Mouse (Mus musculus) ES-E14 (cell line): ENCODE results near the gene Haspin. TPM values are rescaled to one million over a fixed set of nuclear protein-coding genes. Genes with fewer than 3 reads are reported as not detected.

Source experiments
- DNase-seq: peaks from one replicate; pipeline ENCODE4 v3.0.0-alpha.2; 2013; ENCODE audit warnings: low read depth, low spot score
- H3K27ac ChIP-seq: 2 replicates; pipeline ENCODE4 v1.5.1; 2012; ENCODE audit warnings: low read depth, mild to moderate bottlenecking, low read length, moderate library complexity, mixed read lengths; ENCODE audit not compliant: poor library complexity, insufficient read depth, severe bottlenecking
- H3K36me3 ChIP-seq: 2 replicates; pipeline ENCODE4 v1.6.1; 2012; ENCODE audit warnings: mild to moderate bottlenecking, low read length, moderate library complexity, mixed read lengths; ENCODE audit not compliant: control insufficient read depth, poor library complexity, insufficient read depth, severe bottlenecking
- H3K4me1 ChIP-seq, 2 experiments: fragments of 150-350 bp in 1 of 2; sonication (generic) in 1 of 2; 2 replicates each; pipeline ENCODE4 v1.6.1; 2012; ENCODE audit warnings: low read length in 2 of 2, mild to moderate bottlenecking in 1 of 2, mixed read lengths in 1 of 2; ENCODE audit not compliant: control insufficient read depth in 2 of 2, insufficient read depth in 2 of 2, poor library complexity in 1 of 2
- H3K4me3 ChIP-seq, 2 experiments: fragments of 150-350 bp in 1 of 2; sonication (generic) in 1 of 2; 2 replicates each; pipeline ENCODE4 v1.5.1; 2012; ENCODE audit warnings: low read length in 2 of 2, low read depth in 1 of 2, mild to moderate bottlenecking in 1 of 2, mixed read lengths in 1 of 2; ENCODE audit not compliant: insufficient read depth in 1 of 2, poor library complexity in 1 of 2, severe bottlenecking in 1 of 2
- H3K9ac ChIP-seq: 2 replicates; pipeline ENCODE4 v1.6.1; 2012; ENCODE audit warnings: low read depth, mild to moderate bottlenecking, low read length, mixed read lengths; ENCODE audit not compliant: poor library complexity, insufficient read depth, severe bottlenecking
- H3K9me3 ChIP-seq: fragments of 150-350 bp; sonication (generic); 2 replicates; pipeline ENCODE4 v1.6.1; 2012; ENCODE audit warnings: low read depth, mild to moderate bottlenecking, low read length; ENCODE audit not compliant: control insufficient read depth, insufficient read depth
- CHD2 ChIP-seq: IDR thresholded peaks from 2 replicates; pipeline ENCODE4 v1.6.1; 2014; ENCODE audit warnings: mild to moderate bottlenecking, low read depth, low read length, inconsistent platforms
- HCFC1 ChIP-seq: IDR thresholded peaks from 2 replicates; pipeline ENCODE4 v1.6.1; 2012; ENCODE audit warnings: low read length, inconsistent platforms, borderline replicate concordance; ENCODE audit not compliant: insufficient read depth
- MAFK ChIP-seq: IDR thresholded peaks from 2 replicates; pipeline ENCODE4 v1.6.1; 2014; ENCODE audit warnings: mild to moderate bottlenecking, low read depth, low read length, inconsistent platforms; ENCODE audit not compliant: insufficient read depth
- ZC3H11A ChIP-seq: IDR thresholded peaks from 2 replicates; pipeline ENCODE4 v1.6.1; 2012; ENCODE audit warnings: low read depth, mild to moderate bottlenecking, inconsistent platforms, low read length, borderline replicate concordance
- ZNF384 ChIP-seq: IDR thresholded peaks from 2 replicates; pipeline ENCODE4 v1.6.1; 2012; ENCODE audit warnings: low read depth, low read length, inconsistent platforms
- in situ Hi-C, 2 experiments: fragments of 600-800 bp; cut with MboI; formaldehyde crosslinking; loops; one replicate each; pipeline ENCODE4 v1.15.1; 2025; ENCODE audit warnings: low sequenced_read_pairs in 2 of 2, inconsistent platforms in 1 of 2; ENCODE audit not compliant: unreplicated experiment in 2 of 2
- total RNA-seq: library from RNA; depleted of rRNA; stranded (reverse); fragments of 300-350 nt; gene quantifications from 2 replicates; pipeline ENCODE4 v1.2.3, GENCODE M21; 2012; rRNA removed

Gene Haspin
- total RNA-seq: 19.7 and 25.5 TPM in 2 replicates

DNA sequence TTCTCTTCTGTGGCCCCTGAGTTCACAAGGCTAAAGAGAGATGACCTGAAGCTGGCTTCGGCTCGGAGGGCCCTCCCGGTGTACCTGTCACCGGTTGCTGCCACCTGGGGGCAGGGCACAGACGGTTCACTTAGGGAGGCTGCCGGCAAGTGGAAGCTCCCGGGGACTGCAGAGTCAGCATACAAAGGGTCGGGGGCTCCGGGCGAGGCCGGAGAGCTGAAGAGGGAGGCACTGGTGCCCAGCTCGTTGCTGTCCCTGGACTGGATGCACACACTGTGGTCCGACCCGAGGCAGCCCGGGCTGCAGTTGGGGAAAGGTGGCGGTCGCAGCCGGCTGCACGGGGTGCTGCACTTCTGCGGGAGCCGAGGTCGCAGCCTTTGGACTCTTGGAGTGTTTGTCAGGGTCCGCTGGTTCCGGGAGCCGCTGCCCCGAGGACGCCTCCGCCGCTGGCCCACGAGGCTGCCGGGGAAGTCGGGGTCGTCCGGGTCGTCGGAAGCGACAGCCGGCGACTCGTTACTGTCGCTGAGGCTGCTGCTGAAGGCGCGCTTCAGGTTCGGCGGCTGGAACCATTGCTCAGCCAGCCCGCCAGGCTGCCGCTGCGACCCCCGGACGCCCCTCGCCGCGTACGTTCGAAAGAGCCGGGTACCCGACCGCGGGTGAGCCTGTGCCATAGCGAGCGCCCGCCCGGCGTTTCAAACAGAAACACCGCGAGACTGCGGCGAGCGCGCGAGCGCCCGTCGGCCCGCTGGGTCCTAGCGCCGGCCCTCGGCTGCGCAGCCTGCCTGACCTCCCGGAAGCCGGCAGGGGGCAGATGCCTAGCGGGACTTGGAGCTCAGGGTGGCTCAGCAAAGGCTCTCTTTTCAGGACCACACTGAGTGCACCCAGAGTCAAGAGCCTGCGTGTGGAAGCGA is at the start of gene Haspin:
TSS of gene Haspin (minus strand) at position 704 of the 911 bp plus-strand sequence.
- Histone ChIP-seq H3K9ac (peak within 1 kb of the TSS; percentile 98), H3K4me1 (peaks cover 1 to 19% of the 10 kb centered on the region in 2 experiments; a peak in 2 of 4 replicates), H3K36me3 (peaks cover 13% of the 10 kb centered on the region), H3K4me3 (peak within 1 kb of the TSS; percentile 78 to 97), H3K27ac (no peak within 1 kb of the TSS), H3K9me3 (no peaks in the 10 kb centered on the region)
- DNase-seq: peak; percentile 86
- in situ Hi-C loops: no loop called here
- TF ChIP-seq HCFC1 (peak; percentile 81), MAFK (peak; percentile 78), CHD2 (peak; percentile 99), ZC3H11A (no peak), ZNF384 (no peak)

DNA sequence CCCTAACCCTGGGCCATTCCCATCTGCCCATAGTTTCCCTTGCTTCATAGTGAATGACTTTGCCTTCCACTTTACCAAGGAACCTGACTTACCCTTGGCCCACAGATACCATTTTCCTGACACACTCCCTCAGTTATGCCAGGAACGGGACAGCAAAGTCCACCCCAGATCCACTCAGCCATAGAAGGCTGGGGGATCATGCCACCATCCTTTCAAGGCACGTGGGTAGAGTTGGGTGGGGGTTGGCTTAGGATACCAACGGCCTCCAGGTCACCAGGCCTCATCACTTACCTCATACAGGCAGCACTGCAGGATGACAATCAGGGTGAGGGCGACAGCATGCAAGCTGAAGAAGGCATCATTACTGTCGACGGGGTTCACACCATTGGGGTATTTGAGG is 49.1 kb upstream of the Haspin start:
- Histone ChIP-seq H3K27ac (no peak overlapping the region), H3K9me3 (no peaks in the 10 kb centered on the region), H3K4me3 (no peak overlapping the region), H3K4me1 (no peaks in the 10 kb centered on the region), H3K36me3 (peaks cover 9% of the 10 kb centered on the region), H3K9ac (no peak overlapping the region)
- no peak for DNase-seq
- TF ChIP-seq ZC3H11A (no peak), ZNF384 (no peak), HCFC1 (no peak), MAFK (no peak), CHD2 (no peak)
- in situ Hi-C loops: no loop called here

DNA sequence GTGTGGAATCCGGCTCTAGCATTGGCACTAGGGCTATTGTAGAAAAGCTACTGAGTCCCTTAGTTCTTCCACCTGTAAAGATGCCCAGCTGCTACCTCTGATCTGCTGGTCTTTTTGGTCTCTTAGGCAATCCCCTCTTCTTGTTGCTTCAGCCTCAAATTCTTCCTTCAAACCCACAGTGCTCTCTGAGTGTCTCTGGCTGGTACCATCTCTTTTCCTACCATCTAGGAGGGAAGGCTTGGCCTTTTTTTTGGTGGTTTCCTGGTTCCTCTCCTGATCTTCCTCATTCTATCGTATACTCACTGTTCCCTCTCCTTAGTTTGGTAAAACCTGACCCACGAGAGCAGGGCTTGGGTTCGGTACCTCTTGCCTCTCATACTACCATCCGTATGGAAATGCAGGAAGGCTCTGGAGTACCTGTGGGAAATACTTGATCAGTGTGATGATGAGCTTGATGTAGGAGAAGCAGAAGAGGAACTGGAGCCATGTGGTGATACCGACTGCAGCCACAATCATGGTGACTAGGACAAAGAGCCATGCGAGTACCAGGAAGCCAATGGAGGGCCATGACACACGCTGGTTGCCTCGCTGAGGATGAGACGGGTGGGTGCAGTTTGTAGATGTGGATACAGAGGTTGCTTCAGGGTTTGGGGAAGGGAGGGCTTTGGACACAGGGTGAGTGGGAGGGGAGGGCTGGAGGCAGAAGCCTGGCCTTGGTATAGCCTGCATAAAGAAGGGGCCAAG is 48.0 kb upstream of the Haspin start:
- Histone ChIP-seq H3K27ac (no peak overlapping the region), H3K4me1 (no peaks in the 10 kb centered on the region), H3K36me3 (peaks cover 9% of the 10 kb centered on the region), H3K9ac (no peak overlapping the region), H3K9me3 (no peaks in the 10 kb centered on the region), H3K4me3 (no peak overlapping the region)
- DNase-seq: no peak
- in situ Hi-C loops: no loop called here
- TF ChIP-seq CHD2: no peak
- TF ChIP-seq MAFK: no peak
- no peak for TF ChIP-seq ZNF384
- TF ChIP-seq ZC3H11A: no peak
- no peak for TF ChIP-seq HCFC1

DNA sequence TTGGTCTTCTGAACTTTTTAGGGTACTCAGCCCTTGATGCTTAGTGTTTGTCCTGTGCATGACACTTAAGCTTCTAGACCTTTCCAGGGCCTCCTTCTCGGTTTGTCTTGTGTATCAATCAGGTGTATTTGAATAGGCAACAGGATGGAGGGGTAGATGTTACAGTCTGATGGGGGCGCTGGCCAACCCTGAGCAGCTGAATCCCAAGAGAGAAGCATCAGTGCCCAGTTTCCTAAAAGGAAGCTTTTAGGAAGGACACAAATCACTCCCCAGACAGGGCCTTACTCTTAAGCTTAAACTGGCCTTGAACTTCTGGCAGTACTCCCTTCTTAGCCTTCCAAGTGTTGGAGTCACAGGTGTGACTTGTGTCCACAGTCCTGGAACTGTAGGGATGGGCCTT is 39.8 kb upstream of the Haspin start:
- in situ Hi-C loops: no loop called here
- Histone ChIP-seq H3K9me3 (no peaks in the 10 kb centered on the region), H3K36me3 (peaks cover 2% of the 10 kb centered on the region), H3K27ac (no peak overlapping the region), H3K4me3 (peak overlapping the region; percentile 75 to 82; a peak in 3 of 4 replicates), H3K9ac (peak overlapping the region; percentile 39), H3K4me1 (peaks cover 0 to 5% of the 10 kb centered on the region in 2 experiments; a peak in 1 of 4 replicates)
- no peak for DNase-seq
- TF ChIP-seq MAFK: no peak
- no peak for TF ChIP-seq CHD2
- no peak for TF ChIP-seq ZNF384
- TF ChIP-seq HCFC1: no peak
- TF ChIP-seq ZC3H11A: no peak
